ENCODE assay signal across 26 mouse cellular contexts in the genomic region with DNA sequence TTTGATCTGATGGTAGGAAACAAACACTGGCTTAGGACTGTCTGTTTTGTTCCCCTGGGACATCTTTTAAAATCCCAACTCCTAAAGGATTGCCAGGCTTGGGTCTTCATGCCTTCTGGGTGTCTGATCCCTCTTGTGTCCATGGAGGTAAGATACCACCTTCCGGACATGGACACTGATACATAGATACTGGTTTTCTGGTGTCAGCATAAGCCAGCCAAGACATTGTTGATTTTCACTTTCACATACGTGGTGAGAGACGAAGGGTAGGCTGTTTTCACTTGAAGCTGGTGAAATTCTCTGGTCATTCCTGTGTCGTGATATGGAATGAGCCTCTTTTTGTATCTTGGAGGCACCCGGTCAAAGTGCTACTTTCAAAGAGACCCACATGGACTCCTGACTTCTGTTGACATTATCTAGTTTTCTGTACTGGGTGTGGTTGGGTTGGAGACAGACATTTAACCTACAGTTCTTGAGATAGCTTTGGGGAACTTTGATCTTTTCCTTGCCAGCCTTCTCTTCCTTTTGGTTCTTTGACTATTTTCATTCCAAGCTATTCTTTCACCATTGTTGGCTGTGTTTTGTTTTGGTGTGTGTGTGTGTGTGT.
A peak's percentile ranks its signal among the peaks of the same experiment; 100 is the strongest.
DNase-seq lines count a peak whose midpoint lies in the region; ATAC-seq and TF ChIP-seq lines count a peak whose summit lies in the region.
"Had no signal": no experiment of that assay in that cellular context is flagged by ENCODE, and none has a peak within 500 bp of the region (broad histone marks: within the 10 kb centered on the region; RNA-seq: fewer than 3 reads in every experiment).

No protein-coding gene starts in this region.

- H3K4me3 ChIP-seq in liver, embryonic 11.5 days (ENCODE audit: low read depth, low read length), result no peak overlapping the region
- no peak overlapping the region for H3K4me3 ChIP-seq in liver, postnatal 0 days (ENCODE audit: low read depth, low read length)
- no peak overlapping the region for H3K4me3 ChIP-seq in intestine, embryonic 15.5 days (replicated peaks)
- H3K4me3 ChIP-seq: heart, adult 2 months; hindbrain, embryonic 15.5 days; left cerebral cortex, adult 2 months; limb, embryonic 10.5 days; midbrain, embryonic 10.5 days had no signal

- no peak for TF ChIP-seq CTCF in liver, postnatal 0 days (IDR thresholded peaks at IDR 0.05; ENCODE audit: low read depth)

- TF ChIP-seq EP300 in liver, postnatal 0 days (IDR thresholded peaks at IDR 0.05; ENCODE audit: low read depth), result no peak

- H3K36me3 ChIP-seq in liver, embryonic 11.5 days (ENCODE audit: control insufficient read depth, insufficient read depth, low read length), result no peaks in the 10 kb centered on the region
- H3K36me3 ChIP-seq in liver, postnatal 0 days (replicated peaks; ENCODE audit: insufficient read depth, low read length), result no peaks in the 10 kb centered on the region
- no peaks in the 10 kb centered on the region for H3K36me3 ChIP-seq in intestine, embryonic 15.5 days
- H3K36me3 ChIP-seq: G1E; hindbrain, embryonic 15.5 days; limb, embryonic 10.5 days; midbrain, embryonic 10.5 days had no signal

- H3K4me2 ChIP-seq in liver, embryonic 11.5 days, result peak overlapping the region; percentile 47; the same call in 1 of the 2 replicates
- no peak overlapping the region for H3K4me2 ChIP-seq in liver, postnatal 0 days (ENCODE audit: low read depth, low read length)
- H3K4me2 ChIP-seq in intestine, embryonic 15.5 days (replicated peaks), result no peak overlapping the region
- H3K4me2 ChIP-seq: hindbrain, embryonic 15.5 days had no signal

- H3K27ac ChIP-seq in liver, embryonic 11.5 days (ENCODE audit: low read depth, low read length), result peak overlapping the region; percentile 32; the same call in 1 of the 2 replicates
- H3K27ac ChIP-seq in liver, postnatal 0 days (ENCODE audit: low read depth), result no peak overlapping the region
- H3K27ac ChIP-seq in intestine, embryonic 15.5 days, result no peak overlapping the region
- H3K27ac ChIP-seq: heart, adult 2 months; hindbrain, embryonic 15.5 days; kidney, postnatal 0 days; left cerebral cortex, adult 2 months; limb, embryonic 10.5 days; midbrain, embryonic 10.5 days had no signal

- no peak for DNase-seq in liver, embryonic 11.5 days (ENCODE audit: low spot score)
- no peak for DNase-seq in liver, postnatal 0 days
- no peak for DNase-seq in layer of hippocampus, adult 18-20 months (ENCODE audit: low spot score in 2 of 2)
- no peak for DNase-seq in ovary, postnatal 36 days (ENCODE audit: low spot score)
- DNase-seq in urinary bladder, postnatal 36 days (ENCODE audit: low spot score in 2 of 2), result no peak
- no peak for DNase-seq in urinary bladder, adult 2 months (ENCODE audit: low spot score)
- DNase-seq: adrenal gland, postnatal 36 days; cerebellum, adult 8-10 months; gastrocnemius, postnatal 25 days; heart, adult 2 months; heart, postnatal 36 days; kidney, adult 18-20 months; lung, adult 18-20 months; lung, postnatal 36 days; thymus, adult 18-20 months; thymus, postnatal 4 days had no signal

- H3K27me3 ChIP-seq in liver, embryonic 11.5 days (replicated peaks; ENCODE audit: control insufficient read depth, insufficient read depth, low read length), result no peaks in the 10 kb centered on the region
- no peaks in the 10 kb centered on the region for H3K27me3 ChIP-seq in liver, postnatal 0 days (ENCODE audit: insufficient read depth, low read length)
- H3K27me3 ChIP-seq in intestine, embryonic 15.5 days (replicated peaks), result no peaks in the 10 kb centered on the region
- H3K27me3 ChIP-seq: hindbrain, embryonic 15.5 days had no signal

- H3K9ac ChIP-seq in liver, embryonic 11.5 days (ENCODE audit: low read depth, low read length), result no peak overlapping the region
- H3K9ac ChIP-seq in liver, postnatal 0 days (replicated peaks), result no peak overlapping the region
- H3K9ac ChIP-seq in intestine, embryonic 15.5 days, result no peak overlapping the region
- H3K9ac ChIP-seq: hindbrain, embryonic 15.5 days had no signal

- H3K4me1 ChIP-seq in liver, embryonic 11.5 days (replicated peaks; ENCODE audit: control insufficient read depth, insufficient read depth, low read length), result peaks cover 6% of the 10 kb centered on the region
- no peaks in the 10 kb centered on the region; the same call in 1 of the 2 replicates for H3K4me1 ChIP-seq in liver, postnatal 0 days (ENCODE audit: insufficient read depth)
- no peaks in the 10 kb centered on the region for H3K4me1 ChIP-seq in intestine, embryonic 15.5 days (replicated peaks)
- H3K4me1 ChIP-seq: hindbrain, embryonic 15.5 days; limb, embryonic 10.5 days; midbrain, embryonic 10.5 days had no signal

- WGBS in liver, embryonic 11.5 days, result 60% methylated on average over 5 of the region's 5 CpGs
- WGBS in liver, postnatal 0 days (ENCODE audit: insufficient replicate concordance), result 59% methylated on average over 5 of the region's 5 CpGs
- 77% methylated on average over 5 of the region's 5 CpGs for WGBS in intestine, embryonic 15.5 days

- ATAC-seq in liver, embryonic 11.5 days (replicated peaks; ENCODE audit: low FRiP score), result peak; percentile 84
- no peak for ATAC-seq in liver, postnatal 0 days
- ATAC-seq in intestine, embryonic 15.5 days, result peak; percentile 92
- peak; percentile 40 for ATAC-seq in megakaryocyte progenitor cell, adult 5-6 weeks (replicated peaks; ENCODE audit: poor library complexity)
- ATAC-seq: CD4-positive, CD25-positive, alpha-beta regulatory T cell, adult 4 months; forebrain, embryonic 14.5 days had no signal

- no peaks in the 10 kb centered on the region for H3K9me3 ChIP-seq in liver, embryonic 11.5 days (ENCODE audit: control insufficient read depth, low read length)
- H3K9me3 ChIP-seq in liver, postnatal 0 days (ENCODE audit: low read length), result no peaks in the 10 kb centered on the region
- H3K9me3 ChIP-seq in intestine, embryonic 15.5 days, result no peaks in the 10 kb centered on the region
- H3K9me3 ChIP-seq: G1E; hindbrain, embryonic 15.5 days; limb, embryonic 10.5 days; midbrain, embryonic 10.5 days had no signal
